Mouse (Mus musculus): ENCODE measurements around the gene Gpatch3. TPM values are rescaled to one million over a fixed set of nuclear protein-coding genes. Genes with fewer than 3 reads are reported as not detected.

Gene Gpatch3
- polyA plus RNA-seq, 1 experiment from 2014 or later, result 13.7 TPM

GRCm38 (mm10) chr4:133598616-133599015, 24.1 kb downstream of the Gpatch3 start:
- Histone ChIP-seq H3K4me1 (peaks cover 16% of the 10 kb centered on the region), H3K9me3 (no peaks in the 10 kb centered on the region), H3K4me3 (no peak overlapping the region), H3K4me2 (replicated peaks) (no peak overlapping the region), H3K27me3 (replicated peaks) (peaks cover 58% of the 10 kb centered on the region), H3K9ac (no peak overlapping the region), H3K27ac (no peak overlapping the region), H3K36me3 (peaks cover under 1% of the 10 kb centered on the region; the same call in 1 of the 2 replicates)
- WGBS, result 46% methylated on average over 4 of the region's 4 CpGs
- no peak for ATAC-seq (ENCODE audit: low FRiP score, low read depth)

- Histone ChIP-seq H3K36me3 (peaks cover 6% of the 10 kb centered on the region; the same call in 1 of the 2 replicates), H3K4me1 (peaks cover 16% of the 10 kb centered on the region), H3K9ac (peak overlapping the region; percentile 53; the same call in 1 of the 2 replicates), H3K9me3 (no peaks in the 10 kb centered on the region), H3K4me3 (peak overlapping the region; percentile 40), H3K27ac (no peak overlapping the region), H3K27me3 (replicated peaks) (peaks cover 58% of the 10 kb centered on the region), H3K4me2 (replicated peaks) (peak overlapping the region; percentile 68)
- no peak for ATAC-seq (ENCODE audit: low FRiP score, low read depth)
- 25% methylated on average over 7 of the region's 7 CpGs for WGBS
Observed at GRCm38 (mm10) chr4:133599116-133599515, 24.6 kb downstream of the Gpatch3 start.

GRCm38 (mm10) chr4:133599571-133600073, 25.1 kb downstream of the Gpatch3 start:
- Histone ChIP-seq H3K36me3 (peaks cover 8% of the 10 kb centered on the region; the same call in 1 of the 2 replicates), H3K9ac (peak overlapping the region; percentile 53), H3K9me3 (no peaks in the 10 kb centered on the region), H3K27ac (no peak overlapping the region), H3K4me2 (replicated peaks) (peak overlapping the region; percentile 68), H3K4me3 (peak overlapping the region; percentile 40), H3K4me1 (peaks cover 16% of the 10 kb centered on the region), H3K27me3 (replicated peaks) (peaks cover 58% of the 10 kb centered on the region)
- ATAC-seq (ENCODE audit: low FRiP score, low read depth), result peak; percentile 88
- under 1% methylated on average over 50 of the region's 50 CpGs for WGBS

GRCm38 (mm10) chr4:133600306-133600705, 25.8 kb downstream of the Gpatch3 start:
- peaks cover 58% of the 10 kb centered on the region for H3K27me3 ChIP-seq (replicated peaks)
- H3K9ac ChIP-seq, result peak overlapping the region; percentile 21; the same call in 1 of the 2 replicates
- ATAC-seq (ENCODE audit: low FRiP score, low read depth), result no peak
- H3K4me2 ChIP-seq (replicated peaks), result peak overlapping the region; percentile 68
- H3K36me3 ChIP-seq, result peaks cover 9% of the 10 kb centered on the region; the same call in 1 of the 2 replicates
- H3K9me3 ChIP-seq, result no peaks in the 10 kb centered on the region
- 19% methylated on average over 9 of the region's 9 CpGs for WGBS
- no peak overlapping the region for H3K27ac ChIP-seq
- peak overlapping the region; percentile 40; the same call in 1 of the 2 replicates for H3K4me3 ChIP-seq
- peaks cover 16% of the 10 kb centered on the region for H3K4me1 ChIP-seq

- Histone ChIP-seq H3K9ac (no peak within 1 kb of the TSS), H3K9me3 (no peaks in the 10 kb centered on the region), H3K36me3 (peaks cover 22% of the 10 kb centered on the region), H3K4me1 (peaks cover 16% of the 10 kb centered on the region), H3K27me3 (replicated peaks) (peaks cover 58% of the 10 kb centered on the region), H3K4me2 (replicated peaks) (peak within 1 kb of the TSS; percentile 16; the same call in 1 of the 2 replicates), H3K27ac (no peak within 1 kb of the TSS), H3K4me3 (no peak within 1 kb of the TSS)
- 2% methylated on average over 16 of the region's 16 CpGs for WGBS
- no peak for ATAC-seq (ENCODE audit: low FRiP score, low read depth)
Observed at GRCm38 (mm10) chr4:133601721-133602218, 27.2 kb downstream of the Gpatch3 start, which contains the start of gene Sfn. Sfn (minus strand) TSS chr4:133602168.

DNA sequence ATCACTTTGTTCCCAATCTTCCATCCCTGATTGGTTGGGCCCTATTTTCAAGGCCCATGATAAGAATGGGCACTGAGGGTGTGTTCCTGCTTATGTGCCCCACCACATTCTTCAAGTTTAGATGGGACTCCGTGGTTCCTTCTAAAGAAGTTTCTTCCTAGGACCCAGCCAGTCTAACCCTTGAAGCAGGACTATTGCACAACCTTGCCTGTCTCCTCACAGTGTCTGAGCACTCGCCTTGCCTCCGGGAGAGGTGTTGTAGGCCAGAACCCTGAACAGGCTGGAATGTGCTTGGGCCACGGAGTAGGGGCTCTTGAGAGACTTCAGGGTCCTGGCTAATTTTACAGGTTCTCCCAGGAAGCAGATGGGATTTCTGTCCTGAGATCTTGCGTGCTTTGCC, 28.5 kb downstream of the Gpatch3 start:
- Histone ChIP-seq H3K27me3 (replicated peaks) (peaks cover 55% of the 10 kb centered on the region), H3K27ac (no peak overlapping the region), H3K4me1 (peaks cover 16% of the 10 kb centered on the region), H3K9ac (no peak overlapping the region), H3K9me3 (no peaks in the 10 kb centered on the region), H3K4me3 (no peak overlapping the region), H3K36me3 (peaks cover 32% of the 10 kb centered on the region), H3K4me2 (replicated peaks) (no peak overlapping the region)
- 91% methylated on average over 5 of the region's 5 CpGs for WGBS
- ATAC-seq (ENCODE audit: low FRiP score, low read depth), result no peak

GRCm38 (mm10) chr4:133604175-133604574, 29.6 kb downstream of the Gpatch3 start:
- Histone ChIP-seq H3K27me3 (replicated peaks) (peaks cover 44% of the 10 kb centered on the region), H3K4me1 (peaks cover 15% of the 10 kb centered on the region), H3K9ac (no peak overlapping the region), H3K9me3 (no peaks in the 10 kb centered on the region), H3K36me3 (peaks cover 38% of the 10 kb centered on the region), H3K4me2 (replicated peaks) (no peak overlapping the region), H3K27ac (no peak overlapping the region), H3K4me3 (no peak overlapping the region)
- ATAC-seq (ENCODE audit: low FRiP score, low read depth), result no peak
- 90% methylated on average over 7 of the region's 7 CpGs for WGBS

DNA sequence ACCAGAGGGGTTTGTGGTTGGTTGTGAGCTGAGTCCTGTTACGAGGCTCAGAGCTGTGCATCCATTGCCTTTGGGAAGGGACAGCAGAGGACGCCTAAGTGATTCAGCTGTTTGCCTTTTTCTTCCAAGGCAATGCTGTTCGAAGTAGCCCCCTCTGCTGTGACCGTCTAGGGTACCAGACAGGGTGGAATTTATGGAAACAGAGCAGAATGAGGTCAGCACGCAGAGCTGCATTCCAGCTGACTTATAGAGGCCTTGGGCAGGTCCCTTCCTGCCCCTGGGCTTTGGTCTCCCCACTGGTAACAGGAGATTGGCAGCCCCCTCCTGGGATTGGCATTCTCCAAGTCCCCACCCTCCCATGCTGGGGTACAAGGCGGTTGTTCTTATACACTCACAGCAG, 30.3 kb downstream of the Gpatch3 start:
- Histone ChIP-seq H3K27me3 (replicated peaks) (peaks cover 37% of the 10 kb centered on the region), H3K4me2 (replicated peaks) (no peak overlapping the region), H3K9me3 (no peaks in the 10 kb centered on the region), H3K4me1 (peaks cover 8% of the 10 kb centered on the region), H3K9ac (no peak overlapping the region), H3K27ac (no peak overlapping the region), H3K36me3 (peaks cover 38% of the 10 kb centered on the region), H3K4me3 (no peak overlapping the region)
- 64% methylated on average over 6 of the region's 6 CpGs for WGBS
- ATAC-seq (ENCODE audit: low FRiP score, low read depth), result no peak

GRCm38 (mm10) chr4:133605330-133605729, 30.8 kb downstream of the Gpatch3 start:
- H3K9me3 ChIP-seq, result no peaks in the 10 kb centered on the region
- H3K4me1 ChIP-seq, result peaks cover 4% of the 10 kb centered on the region
- H3K27ac ChIP-seq, result no peak overlapping the region
- no peak overlapping the region for H3K9ac ChIP-seq
- no peak overlapping the region for H3K4me3 ChIP-seq
- no peak overlapping the region for H3K4me2 ChIP-seq (replicated peaks)
- 59% methylated on average over 9 of the region's 9 CpGs for WGBS
- peaks cover 38% of the 10 kb centered on the region for H3K36me3 ChIP-seq
- ATAC-seq (ENCODE audit: low FRiP score, low read depth), result no peak
- H3K27me3 ChIP-seq (replicated peaks), result peaks cover 32% of the 10 kb centered on the region

DNA sequence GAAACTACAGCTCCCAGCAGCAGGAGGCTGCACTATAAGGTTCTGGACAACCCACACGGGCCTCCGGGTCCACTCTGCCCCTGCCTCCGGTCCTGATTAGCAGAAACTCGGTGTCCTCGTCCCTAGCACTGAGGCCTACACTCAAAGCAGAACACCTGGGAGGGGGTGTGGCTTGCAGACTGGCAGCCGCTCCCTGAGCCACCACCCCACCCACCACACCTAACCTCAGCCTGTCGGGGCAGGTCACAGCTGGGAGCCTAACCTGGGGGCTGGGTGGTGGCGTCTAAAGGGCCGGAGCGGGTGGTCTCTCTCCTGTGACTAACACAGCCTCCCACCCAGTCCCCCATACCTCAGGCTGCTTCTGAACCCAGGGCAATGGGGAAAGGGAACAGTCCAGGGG, 32.7 kb downstream of the Gpatch3 start:
- H3K4me3 ChIP-seq, result no peak overlapping the region
- no peak overlapping the region for H3K9ac ChIP-seq
- no peak overlapping the region for H3K27ac ChIP-seq
- no peaks in the 10 kb centered on the region for H3K4me1 ChIP-seq
- 80% methylated on average over 10 of the region's 10 CpGs for WGBS
- ATAC-seq (ENCODE audit: low FRiP score, low read depth), result no peak
- H3K4me2 ChIP-seq (replicated peaks), result no peak overlapping the region
- peaks cover 13% of the 10 kb centered on the region for H3K27me3 ChIP-seq (replicated peaks)
- H3K36me3 ChIP-seq, result peaks cover 49% of the 10 kb centered on the region
- H3K9me3 ChIP-seq, result no peaks in the 10 kb centered on the region

- Histone ChIP-seq H3K27me3 (replicated peaks) (no peaks in the 10 kb centered on the region), H3K4me2 (replicated peaks) (no peak overlapping the region), H3K27ac (no peak overlapping the region), H3K4me1 (no peaks in the 10 kb centered on the region), H3K36me3 (peaks cover 63% of the 10 kb centered on the region), H3K4me3 (no peak overlapping the region), H3K9ac (no peak overlapping the region), H3K9me3 (no peaks in the 10 kb centered on the region)
- 0 out of 2 replicates have a peak, but pooled peaks have one; percentile 50 for ATAC-seq (ENCODE audit: low FRiP score, low read depth)
- WGBS, result 19% methylated on average over 6 of the region's 6 CpGs
Observed at GRCm38 (mm10) chr4:133609719-133610118, 35.2 kb downstream of the Gpatch3 start.

GRCm38 (mm10) chr4:133611815-133612214, 37.3 kb downstream of the Gpatch3 start:
- H3K36me3 ChIP-seq, result peaks cover 58% of the 10 kb centered on the region
- H3K9me3 ChIP-seq, result no peaks in the 10 kb centered on the region
- no peak overlapping the region for H3K4me3 ChIP-seq
- H3K4me1 ChIP-seq, result no peaks in the 10 kb centered on the region
- H3K4me2 ChIP-seq (replicated peaks), result no peak overlapping the region
- no peak overlapping the region for H3K27ac ChIP-seq
- ATAC-seq (ENCODE audit: low FRiP score, low read depth), result no peak
- H3K27me3 ChIP-seq (replicated peaks), result no peaks in the 10 kb centered on the region
- 97% methylated on average over 5 of the region's 5 CpGs for WGBS
- no peak overlapping the region for H3K9ac ChIP-seq

DNA sequence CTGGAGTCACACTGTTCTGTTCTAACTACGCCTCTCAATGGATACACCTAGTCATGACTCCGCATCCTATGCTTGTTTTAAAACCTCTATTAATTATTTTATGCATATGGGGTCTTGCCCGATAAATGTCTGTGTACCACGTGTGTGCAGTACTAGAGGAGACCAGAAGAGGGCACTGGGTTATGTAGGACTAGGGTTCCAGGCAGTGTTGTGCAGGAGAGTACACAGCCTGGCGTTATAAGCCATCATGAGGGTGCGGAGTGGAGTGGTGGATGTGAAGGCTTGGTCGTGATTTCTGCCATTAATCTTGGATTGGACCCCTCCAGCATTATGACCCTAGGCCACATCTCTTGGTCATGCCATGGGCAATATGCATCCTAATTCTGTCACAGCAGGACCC, 37.9 kb downstream of the Gpatch3 start:
- H3K9ac ChIP-seq, result no peak overlapping the region
- no peak for ATAC-seq (ENCODE audit: low FRiP score, low read depth)
- no peak overlapping the region for H3K4me3 ChIP-seq
- no peaks in the 10 kb centered on the region for H3K9me3 ChIP-seq
- H3K27ac ChIP-seq, result no peak overlapping the region
- H3K27me3 ChIP-seq (replicated peaks), result no peaks in the 10 kb centered on the region
- WGBS, result 94% methylated on average over 7 of the region's 7 CpGs
- H3K36me3 ChIP-seq, result peaks cover 53% of the 10 kb centered on the region
- no peak overlapping the region for H3K4me2 ChIP-seq (replicated peaks)
- no peaks in the 10 kb centered on the region for H3K4me1 ChIP-seq
